Mouse (Mus musculus): ENCODE data around the gene Steap1. TPM values are rescaled to one million over a fixed set of nuclear protein-coding genes. Genes with fewer than 3 reads are reported as not detected.

Steap1 gene
- polyA plus RNA-seq, 1 experiment = 0.31 TPM

DNA sequence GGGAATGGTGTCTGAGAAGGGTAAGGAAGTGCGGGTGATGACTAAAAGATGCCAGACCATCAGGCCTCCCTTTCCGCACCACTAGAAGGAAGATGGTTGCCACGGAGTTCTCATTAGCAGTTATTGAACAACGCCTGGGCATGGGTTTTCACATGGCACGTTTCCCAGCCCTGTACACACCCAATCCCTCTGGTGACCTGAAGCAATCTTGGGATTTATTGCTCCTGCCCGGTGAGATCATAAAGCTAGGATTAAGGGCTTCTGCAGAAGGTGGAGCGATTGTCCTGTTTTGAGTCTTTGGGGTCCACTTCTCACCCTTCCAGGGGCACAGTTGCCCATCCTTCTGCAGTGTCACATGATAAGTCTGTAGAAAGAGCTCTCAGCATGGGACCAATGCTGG is 26.9 kb downstream of the Steap1 start:
- Histone ChIP-seq H3K27ac (ENCODE audit: insufficient read depth, low read length) (no peak overlapping the region), H3K4me1 (ENCODE audit: control insufficient read depth, insufficient read depth, low read length) (no peaks in the 10 kb centered on the region), H3K4me3 (ENCODE audit: insufficient read depth, low read length) (no peak overlapping the region)
- TF ChIP-seq CTCF (IDR thresholded peaks at IDR 0.05; ENCODE audit: extremely low read depth, insufficient read depth, low read length) = no peak
- TF ChIP-seq POLR2A (IDR thresholded peaks at IDR 0.05; ENCODE audit: extremely low read depth, insufficient read depth, low read length) = no peak

DNA sequence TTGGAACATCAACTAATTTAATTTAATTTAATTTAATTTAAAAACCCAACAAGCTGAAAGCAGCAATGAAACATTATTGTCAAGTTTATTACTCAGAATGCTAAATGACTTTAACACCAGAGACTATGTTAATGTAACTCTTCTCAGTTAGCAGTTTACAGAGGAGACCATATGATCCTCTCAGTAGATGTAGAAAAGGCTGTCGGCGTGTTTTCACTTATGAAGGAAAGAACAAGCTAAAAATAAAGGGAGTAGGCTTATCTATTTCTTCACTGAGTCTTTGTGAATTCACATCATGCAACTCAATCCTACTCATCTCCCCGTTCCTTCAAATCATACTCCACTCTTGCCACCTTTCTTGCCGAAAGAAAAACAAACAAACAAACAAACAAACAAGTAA is 38.1 kb downstream of the Steap1 start:
- peaks cover 2% of the 10 kb centered on the region; the same call in 1 of the 2 replicates for H3K4me1 ChIP-seq (ENCODE audit: control insufficient read depth, insufficient read depth, low read length)
- TF ChIP-seq POLR2A (IDR thresholded peaks at IDR 0.05; ENCODE audit: extremely low read depth, insufficient read depth, low read length) = no peak
- TF ChIP-seq CTCF (IDR thresholded peaks at IDR 0.05; ENCODE audit: extremely low read depth, insufficient read depth, low read length) = no peak
- H3K27ac ChIP-seq (ENCODE audit: insufficient read depth, low read length) = no peak overlapping the region
- H3K4me3 ChIP-seq (ENCODE audit: insufficient read depth, low read length) = no peak overlapping the region

DNA sequence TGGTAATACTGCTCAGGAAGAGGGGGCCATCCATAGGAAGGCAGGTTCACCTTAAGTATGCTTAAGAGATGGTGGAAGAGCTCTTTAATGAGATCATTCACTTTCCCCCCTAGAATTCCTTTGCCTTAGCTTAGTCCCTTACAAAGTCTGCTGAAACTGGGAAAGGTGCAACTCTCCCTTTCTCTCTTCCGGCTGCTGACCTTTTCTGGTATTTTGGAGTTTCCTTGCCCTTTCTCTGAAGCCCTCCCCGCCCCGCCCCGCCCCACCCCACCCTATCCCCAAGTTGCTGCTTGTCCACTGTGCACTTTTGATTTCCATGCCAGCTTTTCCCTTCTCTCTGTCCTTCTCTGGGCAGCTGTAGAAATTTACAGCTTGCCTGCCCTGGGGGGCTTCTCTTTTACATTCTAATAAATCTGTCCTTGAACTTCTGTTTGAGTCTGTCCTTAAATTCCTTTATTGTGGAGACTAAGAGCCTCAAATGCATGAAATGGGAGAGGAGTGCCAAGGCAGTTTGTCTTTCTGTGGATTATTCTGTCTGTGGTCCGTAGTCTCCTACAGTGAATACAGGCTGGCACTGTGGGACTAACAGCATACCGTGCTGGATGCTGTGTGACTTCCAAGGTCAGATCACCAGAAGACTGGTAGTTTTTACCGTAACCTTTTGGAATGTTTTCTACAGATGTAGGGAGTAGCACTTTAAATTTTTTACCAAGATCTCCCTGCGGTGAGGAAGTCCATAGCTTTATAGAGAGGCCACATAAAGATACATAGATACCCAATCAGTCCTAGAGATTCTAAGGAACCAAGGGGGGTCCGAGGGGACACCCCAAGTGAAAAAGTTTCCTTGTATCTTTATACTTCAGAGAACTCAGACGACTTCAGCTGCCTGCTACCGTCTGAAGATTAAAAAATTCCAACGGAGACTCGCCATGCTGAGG is 41.5 kb downstream of the Steap1 start:
- no peak overlapping the region for H3K27ac ChIP-seq (ENCODE audit: insufficient read depth, low read length)
- no peak for TF ChIP-seq POLR2A (IDR thresholded peaks at IDR 0.05; ENCODE audit: extremely low read depth, insufficient read depth, low read length)
- TF ChIP-seq CTCF (IDR thresholded peaks at IDR 0.05; ENCODE audit: extremely low read depth, insufficient read depth, low read length) = no peak
- no peak overlapping the region for H3K4me3 ChIP-seq (ENCODE audit: insufficient read depth, low read length)
- H3K4me1 ChIP-seq (ENCODE audit: control insufficient read depth, insufficient read depth, low read length) = peaks cover 2% of the 10 kb centered on the region; the same call in 1 of the 2 replicates

DNA sequence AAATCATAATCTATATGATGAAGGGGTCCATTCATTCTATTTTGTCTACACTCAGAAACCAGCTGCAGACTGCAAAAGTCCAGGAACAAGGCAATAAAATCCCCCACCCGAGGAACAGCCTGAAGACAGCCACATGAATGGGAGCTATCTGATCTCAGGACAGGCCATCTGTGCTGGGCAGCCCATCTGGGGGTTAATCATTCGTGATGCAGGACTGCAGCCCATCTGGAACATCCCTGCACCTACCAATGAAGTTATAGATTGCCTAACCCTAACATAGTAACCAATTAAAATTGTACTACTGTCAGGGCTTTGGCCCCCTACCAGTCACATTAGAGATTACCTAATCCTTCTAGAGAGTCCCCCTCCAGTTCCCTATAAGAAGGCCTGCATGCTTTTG is 44.1 kb downstream of the Steap1 start:
- TF ChIP-seq POLR2A (IDR thresholded peaks at IDR 0.05; ENCODE audit: extremely low read depth, insufficient read depth, low read length) = no peak
- no peak for TF ChIP-seq CTCF (IDR thresholded peaks at IDR 0.05; ENCODE audit: extremely low read depth, insufficient read depth, low read length)
- Histone ChIP-seq H3K4me3 (ENCODE audit: insufficient read depth, low read length) (no peak overlapping the region), H3K4me1 (ENCODE audit: control insufficient read depth, insufficient read depth, low read length) (no peaks in the 10 kb centered on the region), H3K27ac (ENCODE audit: insufficient read depth, low read length) (no peak overlapping the region)

DNA sequence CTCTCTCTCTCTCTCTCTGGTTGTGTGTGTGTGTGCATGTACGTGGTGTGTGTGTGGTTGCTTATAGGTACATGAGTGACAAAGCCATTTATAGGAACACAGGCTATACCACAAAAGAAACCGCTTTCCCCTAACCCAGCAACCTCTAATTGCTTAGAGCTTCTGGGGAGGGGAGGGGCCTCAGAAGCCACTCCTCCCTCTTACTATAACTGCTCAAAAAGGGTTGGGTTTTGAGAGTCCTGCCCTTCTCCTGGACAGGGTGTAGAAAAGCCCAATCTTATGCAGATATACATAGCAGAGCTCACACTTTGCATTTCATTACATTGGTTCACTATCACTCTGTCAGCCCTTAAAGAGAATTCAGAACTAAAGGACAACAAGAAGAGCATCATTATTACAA is 48.7 kb downstream of the Steap1 start:
- H3K27ac ChIP-seq (ENCODE audit: insufficient read depth, low read length) = no peak overlapping the region
- no peak overlapping the region for H3K4me3 ChIP-seq (ENCODE audit: insufficient read depth, low read length)
- TF ChIP-seq CTCF (IDR thresholded peaks at IDR 0.05; ENCODE audit: extremely low read depth, insufficient read depth, low read length) (no peak), POLR2A (IDR thresholded peaks at IDR 0.05; ENCODE audit: extremely low read depth, insufficient read depth, low read length) (no peak)
- H3K4me1 ChIP-seq (ENCODE audit: control insufficient read depth, insufficient read depth, low read length) = no peaks in the 10 kb centered on the region

DNA sequence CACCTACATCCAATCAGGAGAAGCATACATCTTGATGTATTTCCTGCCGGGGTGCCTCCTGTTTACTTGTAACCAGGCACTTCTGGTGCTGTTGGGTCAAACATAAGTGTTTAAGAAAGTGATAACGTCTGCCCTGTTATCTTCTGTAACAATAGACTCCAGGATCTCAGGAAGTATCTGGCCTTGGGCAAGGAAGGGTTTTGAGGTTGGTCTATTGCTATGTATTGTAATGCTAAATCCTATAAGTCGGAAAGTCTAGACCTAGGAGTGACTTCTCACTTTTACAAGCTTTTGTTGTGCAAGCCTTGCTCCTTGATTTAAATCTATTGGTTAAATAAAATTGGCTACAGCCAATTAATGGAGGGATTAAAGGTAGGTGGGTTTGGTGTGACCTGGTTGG is 50.3 kb downstream of the Steap1 start:
- TF ChIP-seq POLR2A (IDR thresholded peaks at IDR 0.05; ENCODE audit: extremely low read depth, insufficient read depth, low read length) = no peak
- no peak for TF ChIP-seq CTCF (IDR thresholded peaks at IDR 0.05; ENCODE audit: extremely low read depth, insufficient read depth, low read length)
- H3K4me1 ChIP-seq (ENCODE audit: control insufficient read depth, insufficient read depth, low read length) = no peaks in the 10 kb centered on the region
- no peak overlapping the region for H3K4me3 ChIP-seq (ENCODE audit: insufficient read depth, low read length)
- H3K27ac ChIP-seq (ENCODE audit: insufficient read depth, low read length) = no peak overlapping the region

DNA sequence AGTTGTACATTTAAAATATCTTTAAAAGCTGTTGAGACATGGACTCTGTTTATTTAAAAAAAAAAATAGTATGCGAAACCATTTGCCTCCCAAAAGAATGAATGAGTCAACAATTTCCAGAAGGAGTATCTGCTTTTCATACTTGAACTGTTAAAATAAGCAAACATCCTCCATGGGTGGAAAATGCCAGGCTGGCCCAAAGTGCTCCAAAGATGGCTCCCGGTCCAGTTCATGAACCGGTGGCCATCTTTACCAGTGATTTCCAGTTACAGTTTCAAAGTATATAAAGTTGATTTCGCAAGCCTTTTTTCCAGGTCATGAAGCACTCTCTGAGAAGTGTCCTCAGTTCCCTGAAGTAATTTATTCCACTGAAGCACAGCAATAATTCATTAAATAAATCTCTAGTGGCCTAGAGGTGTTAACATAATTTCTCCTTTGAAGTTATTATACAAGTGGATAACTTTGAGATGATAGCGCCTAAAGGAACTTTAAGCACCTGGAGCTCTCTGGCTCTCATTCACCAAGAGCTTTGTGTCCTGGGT is 53.7 kb downstream of the Steap1 start:
- Histone ChIP-seq H3K27ac (ENCODE audit: insufficient read depth, low read length) (no peak overlapping the region), H3K4me1 (ENCODE audit: control insufficient read depth, insufficient read depth, low read length) (no peaks in the 10 kb centered on the region), H3K4me3 (ENCODE audit: insufficient read depth, low read length) (no peak overlapping the region)
- TF ChIP-seq POLR2A (IDR thresholded peaks at IDR 0.05; ENCODE audit: extremely low read depth, insufficient read depth, low read length) = no peak
- TF ChIP-seq CTCF (IDR thresholded peaks at IDR 0.05; ENCODE audit: extremely low read depth, insufficient read depth, low read length) = no peak

DNA sequence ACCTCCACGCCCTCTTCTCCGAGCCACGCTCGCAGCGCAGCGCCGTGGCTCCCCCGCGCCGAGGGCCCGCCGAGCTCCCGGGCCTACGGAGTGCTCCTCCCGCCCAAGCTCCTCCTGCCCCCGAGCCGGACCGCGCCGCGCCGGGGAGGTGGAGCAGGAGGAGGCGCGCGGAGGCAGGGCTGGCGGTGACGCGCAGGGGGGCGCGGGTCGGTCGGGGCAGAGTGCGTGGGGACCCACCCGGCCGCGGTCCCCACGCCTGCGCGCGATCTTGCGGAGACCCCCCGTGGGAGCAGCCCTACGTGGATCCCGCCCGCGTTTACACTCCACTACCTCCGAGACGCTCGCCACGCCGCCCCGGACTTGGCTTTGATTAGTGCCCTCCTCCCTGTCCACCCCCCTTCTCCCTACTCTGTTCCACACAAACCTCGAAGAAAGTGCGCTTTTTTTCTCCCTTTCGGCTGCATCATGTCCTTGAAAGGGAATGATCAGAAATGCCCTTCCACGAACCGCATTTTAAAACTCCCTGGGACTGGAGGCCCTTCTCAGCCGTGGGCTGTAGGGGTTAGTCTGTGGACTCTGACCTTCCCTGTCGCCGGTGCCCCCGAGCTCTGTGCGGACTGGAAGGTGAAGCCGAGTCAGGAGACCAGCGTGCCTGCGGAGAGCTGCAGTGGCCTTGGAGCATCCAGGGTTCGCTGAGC is 55.0 kb downstream of the Steap1 start, which contains the start of gene Steap2:
Gene Steap2 (minus strand): TSS at position 623 of the 698 bp plus-strand sequence.
- H3K27ac ChIP-seq (ENCODE audit: insufficient read depth, low read length) = no peak within 1 kb of the TSS
- H3K4me1 ChIP-seq (ENCODE audit: control insufficient read depth, insufficient read depth, low read length) = no peaks in the 10 kb centered on the region
- TF ChIP-seq CTCF (IDR thresholded peaks at IDR 0.05; ENCODE audit: extremely low read depth, insufficient read depth, low read length) (no peak), POLR2A (IDR thresholded peaks at IDR 0.05; ENCODE audit: extremely low read depth, insufficient read depth, low read length) (no peak)
- H3K4me3 ChIP-seq (ENCODE audit: insufficient read depth, low read length) = peak within 1 kb of the TSS; percentile 46

DNA sequence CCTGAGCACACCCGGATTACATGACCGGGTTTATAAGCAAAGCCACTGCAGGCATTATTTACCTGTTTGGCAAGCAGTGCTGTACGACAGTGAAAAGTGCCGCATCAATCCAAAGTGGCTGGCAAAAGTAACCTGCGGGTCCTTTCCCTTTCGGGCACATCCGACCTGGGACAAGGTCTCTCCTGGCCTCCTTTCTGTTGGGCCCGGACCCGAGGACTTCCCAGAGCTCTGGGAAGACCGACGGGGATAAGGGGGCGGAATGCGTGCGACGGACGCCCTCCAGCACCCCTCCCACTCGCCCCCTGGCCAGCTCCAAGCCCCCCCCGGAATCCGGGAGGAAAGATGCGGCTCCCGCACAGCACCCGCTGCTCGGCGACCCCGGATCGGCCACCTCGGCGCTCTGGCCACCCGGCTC is 55.6 kb downstream of the Steap1 start:
- TF ChIP-seq CTCF (IDR thresholded peaks at IDR 0.05; ENCODE audit: extremely low read depth, insufficient read depth, low read length) = no peak
- TF ChIP-seq POLR2A (IDR thresholded peaks at IDR 0.05; ENCODE audit: extremely low read depth, insufficient read depth, low read length) = no peak
- H3K27ac ChIP-seq (ENCODE audit: insufficient read depth, low read length) = no peak overlapping the region
- H3K4me1 ChIP-seq (ENCODE audit: control insufficient read depth, insufficient read depth, low read length) = no peaks in the 10 kb centered on the region
- H3K4me3 ChIP-seq (ENCODE audit: insufficient read depth, low read length) = peak overlapping the region; percentile 46

All from cortical plate, adult 2 months (tissue).